Mouse (Mus musculus) lung, adult 2 months (tissue): ENCODE results near the gene Slc34a2.

Experiments used
- CTCF ChIP-seq: fragments of 200-500 bp; IDR thresholded peaks from 2 replicates; pipeline ENCODE4 v1.5.1; 2011; ENCODE audit warnings: mild to moderate bottlenecking, low read length, control low read depth; ENCODE audit not compliant: insufficient read depth
- POLR2A ChIP-seq: fragments of 200-500 bp; IDR thresholded peaks from 2 replicates; pipeline ENCODE4 v1.6.1; 2011; ENCODE audit warnings: low read depth, mild to moderate bottlenecking, control low read depth, low read length, borderline replicate concordance; ENCODE audit errors: extremely low read depth

DNA sequence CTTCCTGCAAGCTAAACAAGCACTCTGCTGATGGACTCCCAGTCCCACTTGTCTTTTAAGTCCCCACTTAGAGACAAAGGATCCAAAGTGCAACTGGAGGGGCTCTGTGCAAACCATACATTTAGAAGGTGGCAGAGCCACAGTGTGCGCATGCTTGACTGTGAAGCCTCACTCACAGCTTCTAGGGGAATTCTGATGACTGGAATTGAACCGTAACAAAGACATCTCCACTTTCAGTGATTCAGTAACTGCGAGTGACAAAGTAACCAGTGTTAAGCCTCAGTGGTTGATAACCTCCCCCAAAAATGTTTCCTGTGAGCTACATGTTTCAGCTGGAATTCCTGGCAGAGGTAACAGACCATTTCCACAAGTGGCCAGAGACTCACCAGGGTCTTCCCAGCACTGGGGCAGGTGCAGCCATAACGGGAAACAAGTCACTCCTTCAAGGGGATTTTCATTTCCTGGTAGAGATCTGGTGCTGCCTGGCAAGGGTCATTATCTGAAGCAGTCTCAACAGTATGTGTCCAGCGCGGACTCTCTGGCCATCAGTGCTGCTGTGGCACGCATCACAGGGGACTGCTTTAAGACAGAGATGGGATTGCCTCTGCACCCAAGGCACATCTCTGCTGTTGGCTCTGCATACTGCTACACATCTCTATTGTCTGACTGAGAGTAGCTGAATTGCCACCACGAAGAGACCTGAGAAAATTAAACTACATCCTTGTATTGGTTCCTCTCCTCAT is 28.7 kb upstream of the Slc34a2 start:
- no peak for TF ChIP-seq CTCF
- TF ChIP-seq POLR2A: no peak
